Mouse (Mus musculus) frontal cortex, adult 2 months (tissue): ENCODE measurements around the gene Jmjd4. TPM values are rescaled to one million over a fixed set of nuclear protein-coding genes. Genes with fewer than 3 reads are reported as not detected.
A peak's percentile ranks its signal among the peaks of the same experiment; 100 is the strongest.

ENCODE experiments used
- DNase-seq, 2 experiments: peaks; one replicate each; pipeline ENCODE4 v3.0.0; 2022; ENCODE audit warnings: low spot score in 1 of 2; ENCODE audit errors: extremely low spot score in 1 of 2
- polyA plus RNA-seq: library from polyadenylated mRNA; depleted of rRNA; stranded (reverse); fragments of >200 nt; gene quantifications from 2 replicates; pipeline ENCODE4 v1.2.3, GENCODE M21; 2012; rRNA removed

Gene Jmjd4
- 14.7 and 15.6 TPM in 2 replicates for polyA plus RNA-seq

DNA sequence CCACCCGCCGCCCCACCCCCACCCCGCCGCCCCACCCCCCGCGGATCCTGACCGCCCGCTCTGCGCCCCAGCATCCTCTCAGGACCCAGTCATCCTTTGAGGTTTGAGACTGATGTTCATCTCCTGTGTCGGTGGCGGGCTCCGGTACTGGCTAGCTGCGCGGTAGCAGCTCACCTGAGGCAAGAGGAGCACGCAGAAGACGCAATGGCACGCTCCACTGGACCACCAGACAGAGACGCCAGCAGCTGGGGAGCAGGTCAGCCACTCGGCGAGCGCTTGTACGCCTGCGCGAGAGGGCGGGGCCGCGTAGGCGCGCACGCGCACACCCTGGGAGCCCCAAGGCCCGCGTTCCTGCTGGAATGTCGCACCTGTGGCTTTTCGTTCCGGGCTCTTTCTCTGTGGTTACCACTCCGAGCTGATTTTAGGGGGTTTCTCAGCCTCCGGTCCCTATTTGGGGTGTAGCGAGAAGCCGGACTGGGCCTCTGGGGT is at the start of gene Jmjd4:
TSS of gene Jmjd4 (plus strand) at position 305 of the 489 bp plus-strand sequence.
- peak; percentile 88 to 93 for DNase-seq

DNA sequence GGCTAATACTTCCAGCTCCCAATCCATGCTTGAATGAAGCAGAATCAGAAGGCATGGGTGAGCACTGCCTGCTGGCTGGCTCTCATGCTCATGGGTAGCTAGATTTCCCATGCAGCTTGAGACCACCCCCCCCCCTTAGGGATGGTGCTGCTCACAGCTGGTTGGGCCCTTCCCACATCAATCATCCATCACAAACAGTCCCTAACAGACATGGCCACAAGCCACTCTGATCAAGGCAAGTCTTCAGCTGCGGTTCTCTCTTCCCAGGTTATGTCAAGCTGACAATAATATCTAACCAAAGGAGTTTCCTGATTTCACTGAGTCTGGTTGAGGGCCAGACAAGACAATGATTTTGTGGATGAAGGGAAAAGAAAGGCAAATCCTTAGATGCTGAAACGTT is 49.0 kb upstream of the Jmjd4 start:
- no peak for DNase-seq

DNA sequence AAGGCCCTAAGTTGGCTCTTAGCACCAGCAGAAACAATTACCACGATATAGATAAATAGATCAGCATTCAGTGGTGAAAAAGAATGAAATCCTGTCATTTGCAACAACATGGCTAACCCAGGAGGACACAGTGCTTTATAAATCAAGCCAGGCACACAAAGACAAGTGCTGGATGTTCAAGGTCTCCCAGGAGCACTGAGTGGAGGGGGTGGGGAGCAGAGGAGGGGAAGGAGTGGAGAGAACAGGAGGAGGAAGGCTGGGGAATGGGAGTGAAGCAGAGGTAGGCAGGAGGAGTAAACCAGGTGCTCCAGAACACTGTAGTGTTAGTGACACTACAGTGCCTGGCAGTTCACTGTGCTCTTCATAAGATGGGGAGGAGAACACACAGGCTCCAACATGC is 44.1 kb upstream of the Jmjd4 start:
- no peak for DNase-seq

DNA sequence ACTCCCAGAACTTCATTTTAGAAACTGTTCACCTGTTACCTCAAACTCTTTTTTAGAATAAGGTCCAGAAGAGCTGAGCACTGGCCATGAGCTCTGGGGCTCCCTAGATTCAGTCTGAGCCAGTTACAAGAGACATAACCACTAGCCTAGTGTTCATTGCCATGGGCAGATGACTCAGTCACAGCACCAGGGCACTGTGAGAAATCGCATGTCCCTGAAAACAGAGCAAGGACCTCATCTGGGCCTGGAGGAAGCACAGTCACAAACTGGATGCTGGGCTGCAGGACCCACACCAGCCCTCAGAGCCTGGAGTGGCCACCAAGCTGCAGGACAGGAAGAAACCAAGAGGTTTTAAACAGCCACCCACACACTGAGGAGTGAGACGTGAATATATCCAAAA is 39.0 kb upstream of the Jmjd4 start:
- DNase-seq = no peak

DNA sequence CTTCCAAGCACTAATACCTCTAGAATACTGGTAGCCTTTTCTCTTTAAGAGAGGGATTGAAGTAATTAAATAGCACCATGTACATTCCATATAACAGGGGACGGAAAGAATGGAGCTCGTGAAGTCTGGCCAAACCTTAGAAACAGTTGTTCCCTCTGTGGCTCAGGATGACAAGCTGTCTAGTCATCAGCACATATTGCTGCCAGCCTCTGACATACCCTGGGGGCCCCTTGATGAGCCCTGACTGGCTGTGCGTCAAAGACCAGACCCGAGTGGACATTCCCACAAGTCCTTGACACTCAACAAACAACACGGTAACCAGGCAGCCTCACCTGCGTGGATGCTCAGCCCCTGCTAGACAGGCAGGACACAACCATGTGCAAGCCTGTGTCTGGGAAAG is 37.8 kb upstream of the Jmjd4 start:
- DNase-seq = no peak

DNA sequence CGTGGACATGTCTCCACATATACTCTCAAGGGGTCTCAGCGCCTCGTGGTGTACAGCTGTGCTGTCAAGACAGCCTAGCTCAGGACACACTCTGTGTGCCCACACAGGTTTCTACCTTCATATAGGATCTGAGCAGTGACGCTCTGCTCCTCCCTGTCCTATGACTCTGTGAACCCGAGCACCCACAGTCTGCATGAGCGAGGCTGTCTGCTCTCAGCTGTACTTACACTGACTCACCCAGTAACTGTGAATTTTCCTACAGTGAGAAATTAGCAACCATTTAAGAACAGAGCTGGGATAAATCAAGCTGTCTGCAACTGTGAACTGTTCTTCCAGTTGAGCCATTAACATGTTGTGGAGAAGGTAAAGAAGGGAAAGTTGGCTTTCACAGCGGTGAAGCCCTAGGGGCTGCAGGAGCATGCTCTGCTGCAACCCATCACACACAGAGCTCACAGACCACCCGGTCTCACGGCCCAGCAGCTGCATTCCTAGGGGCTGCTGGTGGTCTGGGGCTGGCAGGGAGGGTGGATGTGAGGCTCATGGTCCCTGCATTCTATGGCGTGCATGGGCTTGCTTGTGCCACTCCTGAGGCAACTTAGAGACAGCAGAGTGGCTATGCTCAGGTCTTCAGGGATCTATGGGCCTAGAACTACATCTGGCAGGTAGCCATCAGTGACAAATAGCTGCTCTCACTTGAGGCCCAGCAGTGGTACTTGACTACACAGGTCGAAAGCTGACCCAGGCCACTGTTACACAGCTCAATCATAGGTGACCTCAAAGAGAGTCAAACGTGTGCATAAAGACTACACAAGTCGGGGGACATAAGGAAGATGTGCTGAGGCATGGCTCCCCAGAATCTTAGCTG is 36.6 kb upstream of the Jmjd4 start:
- peak; percentile 29 to 60 for DNase-seq

DNA sequence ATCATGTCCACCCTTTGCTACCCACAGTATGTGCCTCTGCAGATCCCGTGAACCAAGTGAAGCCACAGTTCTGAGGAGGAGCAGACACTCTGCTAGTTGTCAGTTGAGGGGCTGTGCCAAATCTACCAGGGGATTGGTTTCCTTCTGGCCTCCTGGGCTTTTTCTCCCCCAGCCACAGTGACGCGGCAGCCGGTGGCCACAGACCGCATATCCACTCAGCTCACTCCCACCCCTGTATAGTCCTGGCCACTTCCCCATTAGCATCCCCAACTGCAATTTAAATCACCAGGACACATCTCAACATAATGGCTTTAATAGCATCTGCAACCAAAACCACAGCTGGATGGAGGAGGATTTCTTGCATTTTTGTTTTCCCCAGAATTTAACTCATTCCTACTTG is 31.1 kb upstream of the Jmjd4 start:
- DNase-seq = no peak

DNA sequence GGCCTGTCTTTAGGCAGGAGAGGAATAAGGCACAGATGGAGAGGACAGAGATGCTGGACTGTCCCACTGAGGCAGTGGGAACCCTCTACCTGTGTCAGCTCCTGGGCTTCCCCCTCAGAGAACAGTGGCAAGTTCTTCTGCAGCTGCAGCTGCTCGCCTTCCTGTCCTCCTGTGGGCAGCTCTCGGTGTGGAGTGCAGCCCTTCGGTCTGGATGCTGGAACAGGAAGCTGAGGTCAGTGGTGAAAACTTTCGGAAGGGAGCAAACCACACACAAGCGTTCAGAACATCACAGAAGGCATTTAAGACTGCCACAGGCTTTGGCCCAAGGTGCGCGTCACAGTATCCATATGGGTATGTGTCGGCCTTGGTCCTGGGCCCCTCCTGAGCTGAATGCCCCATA is 28.4 kb upstream of the Jmjd4 start:
- no peak for DNase-seq

DNA sequence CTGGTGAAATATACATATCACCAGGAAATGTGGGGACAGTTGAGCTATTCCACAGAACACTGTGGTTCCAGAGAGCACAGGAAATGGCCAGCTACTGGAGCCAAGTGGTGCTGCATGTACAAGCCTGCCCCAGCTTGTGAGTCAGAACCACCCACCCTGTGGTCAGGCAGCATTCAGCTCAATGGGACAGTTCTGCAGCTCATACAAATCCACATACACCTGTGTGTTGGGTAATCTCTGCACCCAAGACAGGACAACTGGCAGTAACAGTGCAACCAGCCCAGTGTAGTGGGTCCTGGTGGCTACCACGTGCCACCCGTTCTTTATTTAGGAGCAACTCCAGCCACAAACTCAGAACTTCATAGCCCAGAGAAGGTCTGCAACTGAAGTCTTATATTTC is 27.9 kb upstream of the Jmjd4 start:
- no peak for DNase-seq

DNA sequence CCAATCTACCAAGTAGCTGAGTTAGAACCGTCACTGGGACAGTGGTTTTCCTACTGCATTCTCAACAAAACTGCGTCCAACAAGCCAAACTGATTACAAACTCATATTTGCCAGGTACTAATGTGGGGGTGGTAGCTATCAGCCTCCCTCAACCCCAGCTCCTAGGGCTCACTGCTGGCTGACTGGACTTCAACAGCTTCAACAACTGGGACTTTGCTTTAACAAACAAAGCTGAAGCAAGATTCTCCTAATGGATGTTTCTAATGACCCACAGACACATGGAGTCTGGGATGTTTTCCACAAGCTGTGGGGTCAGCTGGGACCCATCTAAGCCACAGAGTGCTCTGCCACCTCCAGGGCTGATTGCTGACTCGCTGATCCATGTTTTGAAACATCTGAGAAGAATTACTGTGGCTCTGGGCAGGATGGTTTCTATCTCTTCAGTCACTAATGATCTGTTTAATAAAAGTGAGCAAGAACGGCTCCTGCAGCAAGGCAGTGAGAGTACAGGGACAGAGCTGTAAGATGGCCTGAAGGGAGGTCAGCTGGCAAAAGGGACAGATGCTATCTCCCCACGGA is 26.7 kb upstream of the Jmjd4 start:
- no peak for DNase-seq

DNA sequence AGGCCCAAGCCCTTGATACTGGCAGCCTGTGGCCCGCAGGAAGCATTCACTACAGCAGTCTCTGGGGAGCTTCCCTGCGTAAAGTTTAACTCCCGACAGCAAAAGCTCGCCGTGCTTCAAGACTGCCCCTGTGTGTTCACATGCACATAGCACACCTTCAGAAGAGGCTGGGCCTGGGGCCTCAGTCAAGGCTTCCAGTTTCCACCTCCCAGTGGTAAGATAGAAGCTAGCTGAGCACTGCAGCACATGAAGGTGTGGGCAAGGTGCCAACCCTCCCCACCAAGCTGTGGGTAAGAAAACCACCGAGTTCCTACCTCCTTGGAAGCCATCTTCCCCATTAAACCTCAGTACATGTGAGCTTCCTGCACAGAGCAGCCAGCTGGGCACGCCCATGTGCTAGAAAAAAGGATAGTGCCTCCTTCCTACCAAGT is 24.2 kb upstream of the Jmjd4 start:
- DNase-seq = peak; percentile 28 to 58

DNA sequence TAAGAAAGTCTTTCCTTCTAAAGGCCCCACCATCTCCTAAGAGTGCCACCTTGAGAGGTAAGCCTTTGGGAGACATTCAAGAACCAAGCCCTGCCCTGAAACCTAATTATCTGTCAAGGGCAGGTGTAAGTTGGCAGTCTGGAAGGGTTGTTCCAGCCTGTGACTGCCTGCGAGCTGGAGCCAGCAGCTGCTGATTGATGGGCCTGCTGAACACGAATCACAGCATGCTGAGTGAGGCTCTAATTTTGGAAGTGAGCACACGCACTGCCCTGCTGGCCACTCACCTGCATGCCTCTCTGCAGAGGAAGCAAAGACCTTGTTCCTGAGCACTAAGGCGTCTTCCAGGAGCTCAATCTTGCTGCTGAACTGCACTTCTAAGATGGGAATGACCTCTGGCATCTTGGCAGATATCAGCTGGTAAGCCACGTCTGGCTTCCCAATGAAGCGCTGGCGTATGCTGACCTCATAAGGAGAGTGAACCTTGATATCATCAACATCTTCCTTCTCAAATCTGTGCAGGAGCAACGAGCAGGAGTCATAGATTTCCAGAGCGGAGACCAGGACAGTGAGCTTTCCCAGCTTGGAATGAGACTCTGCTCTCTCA is 21.7 kb upstream of the Jmjd4 start:
- no peak for DNase-seq

DNA sequence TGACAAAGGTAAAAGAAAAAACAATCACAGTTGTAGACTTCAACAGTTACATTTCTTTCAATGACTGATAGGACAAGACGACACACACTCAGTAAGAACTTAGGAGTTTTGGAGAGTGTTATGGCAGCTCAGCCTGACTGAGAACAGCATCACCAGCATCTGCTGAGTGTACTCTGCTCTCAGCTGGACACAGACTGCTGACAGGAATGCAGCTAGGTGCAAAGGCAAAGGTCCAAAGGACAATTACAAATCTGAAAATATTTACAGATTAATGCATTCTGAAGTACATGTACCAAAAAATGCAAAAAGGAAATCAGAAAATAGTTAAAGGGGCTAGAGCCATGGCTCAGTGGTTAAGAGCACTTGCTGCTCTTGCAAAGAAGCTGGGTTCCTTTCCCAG is 19.9 kb upstream of the Jmjd4 start:
- no peak for DNase-seq

DNA sequence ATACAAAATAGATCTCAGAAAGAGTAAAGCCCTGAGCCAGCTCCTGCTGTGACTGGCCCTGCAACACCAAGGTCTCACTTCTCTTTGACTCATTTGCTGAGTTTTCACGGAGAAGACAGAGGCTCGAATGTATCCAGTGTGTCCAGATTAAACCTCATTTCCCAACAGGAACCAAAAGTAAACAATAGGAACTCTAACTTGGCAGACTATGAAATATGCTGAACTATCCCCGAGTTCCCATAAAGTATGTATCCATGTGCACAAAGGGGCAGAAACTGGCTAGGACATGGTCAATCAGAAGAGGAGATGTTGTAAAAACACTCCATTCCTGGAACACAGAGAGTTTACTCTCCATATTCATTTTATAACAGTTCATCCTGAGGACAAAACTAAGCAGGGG is 17.6 kb upstream of the Jmjd4 start:
- no peak for DNase-seq

DNA sequence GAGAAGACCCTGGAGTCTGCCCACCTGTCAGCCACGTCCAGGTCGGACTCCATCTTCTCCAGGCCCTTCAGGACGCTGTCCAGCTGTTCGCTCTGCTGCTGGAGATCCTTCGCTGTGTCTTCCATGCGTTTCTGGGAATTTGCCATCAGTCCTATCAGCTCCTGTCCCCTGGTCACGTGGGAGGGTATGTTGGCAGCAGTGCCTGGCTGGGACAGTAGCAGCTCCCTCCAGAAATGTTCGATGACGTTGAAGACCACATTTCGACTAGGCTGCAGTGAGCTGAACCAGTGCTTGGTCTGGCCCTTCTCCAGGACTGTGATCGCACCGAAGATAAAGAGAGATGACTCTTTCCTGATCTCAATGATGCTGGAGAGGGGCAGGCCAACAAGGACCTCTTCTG is 11.9 kb upstream of the Jmjd4 start:
- DNase-seq = no peak

DNA sequence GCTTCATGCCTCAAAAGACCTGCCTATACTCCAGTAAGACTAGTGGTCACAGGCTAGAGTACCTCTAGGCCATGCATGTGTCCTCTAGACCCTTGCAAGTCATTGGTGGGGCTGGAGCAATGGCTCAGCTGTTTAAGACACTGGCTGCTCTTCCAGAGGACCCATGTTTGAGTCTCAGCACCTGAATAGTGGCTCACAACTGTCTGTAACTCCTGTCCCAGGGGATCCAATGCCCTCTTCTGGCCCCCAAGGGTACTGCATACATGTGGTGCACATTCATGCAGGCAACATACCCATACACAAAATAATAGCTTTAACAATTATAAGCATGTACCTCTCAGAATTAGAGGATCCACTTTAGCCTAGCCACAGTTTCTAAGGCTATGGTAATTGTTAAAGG is 6.7 kb upstream of the Jmjd4 start:
- DNase-seq = no peak

DNA sequence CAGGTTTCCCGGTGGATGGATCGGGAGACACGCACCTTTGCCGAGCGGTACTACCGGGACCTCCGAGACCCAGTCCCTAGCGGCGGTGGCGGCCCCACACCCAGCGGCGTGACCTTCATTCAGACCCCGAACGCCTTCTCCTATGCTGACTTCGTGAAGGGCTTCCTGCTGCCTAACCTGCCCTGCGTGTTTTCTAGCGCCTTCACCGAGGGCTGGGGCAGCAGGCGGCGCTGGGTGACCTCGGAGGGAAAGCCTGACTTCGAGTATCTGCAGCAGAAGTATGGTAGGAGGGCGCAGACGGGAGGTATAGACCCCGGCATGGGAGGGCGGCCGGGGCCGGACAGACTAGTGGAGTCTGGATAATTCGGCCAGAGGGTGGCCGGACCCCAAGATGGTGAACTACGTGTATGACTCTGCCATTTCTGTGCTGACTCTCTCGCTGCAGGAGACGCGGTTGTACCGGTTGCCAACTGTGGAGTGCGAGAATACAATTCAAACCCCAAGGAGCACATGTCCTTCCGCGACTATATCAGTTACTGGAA is 456 bp downstream of the Jmjd4 start:
- peak; percentile 20 to 21 for DNase-seq

DNA sequence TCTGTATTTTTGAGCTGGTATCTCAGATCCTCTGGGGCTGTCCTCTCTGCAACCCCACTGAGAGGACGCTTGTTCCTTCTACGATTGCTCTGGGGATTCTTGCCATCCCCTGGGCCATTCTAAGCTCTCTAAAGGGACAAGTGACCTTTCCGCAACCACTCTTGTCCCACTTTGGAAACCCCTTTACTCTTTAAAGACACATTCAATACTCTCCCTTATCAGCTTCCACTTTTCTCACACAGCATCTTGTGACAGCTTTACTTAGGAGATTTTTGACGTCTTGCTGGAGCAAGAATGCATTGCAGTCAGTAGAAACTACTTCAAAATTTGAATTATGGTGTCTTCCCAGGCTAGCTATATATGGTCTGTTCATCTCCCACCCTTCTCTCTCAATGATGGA is 1.2 kb downstream of the Jmjd4 start, which contains the start of gene Snap47:
TSS of gene Snap47 (minus strand) at position 101 of the 400 bp plus-strand sequence.
- DNase-seq = no peak

DNA sequence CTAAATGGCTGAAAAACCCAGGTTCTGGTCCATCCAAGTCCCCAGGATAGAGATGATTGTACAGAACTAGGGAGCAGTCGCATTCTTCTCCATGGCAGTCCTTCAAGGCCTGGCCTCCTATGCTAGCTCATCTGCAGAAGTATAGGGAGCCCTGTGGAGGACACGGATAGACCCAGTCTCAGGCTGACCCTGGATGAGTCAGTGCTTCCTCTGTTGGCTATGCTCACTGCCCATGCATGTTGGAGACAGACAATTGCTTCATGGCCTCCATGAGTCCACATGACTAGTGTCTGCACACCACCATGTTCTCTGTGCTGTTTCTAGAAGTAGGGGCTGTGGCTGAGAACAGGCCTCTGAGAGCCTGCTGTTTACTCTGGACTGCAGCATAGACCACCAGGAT is 6.5 kb downstream of the Jmjd4 start:
- DNase-seq = no peak

DNA sequence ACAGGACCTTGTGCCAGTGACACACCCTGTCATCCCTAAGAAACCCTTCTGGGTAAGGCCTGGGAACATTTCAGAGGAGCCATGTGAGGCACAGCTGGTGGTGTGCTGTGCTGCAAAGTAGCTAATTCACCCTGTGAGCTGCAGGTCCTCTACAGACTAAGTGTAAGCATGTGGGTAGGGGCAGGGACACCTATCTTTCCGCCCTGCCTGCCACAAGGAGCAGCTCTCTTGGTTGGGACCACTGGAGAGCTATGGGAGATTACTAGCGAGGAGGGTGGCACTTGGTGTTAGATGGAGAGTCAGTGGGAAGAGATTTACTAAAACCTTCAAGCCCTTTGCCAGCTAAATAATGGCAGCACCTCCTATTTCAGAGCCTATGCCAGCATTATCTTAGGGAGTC is 7.0 kb downstream of the Jmjd4 start:
- no peak for DNase-seq

DNA sequence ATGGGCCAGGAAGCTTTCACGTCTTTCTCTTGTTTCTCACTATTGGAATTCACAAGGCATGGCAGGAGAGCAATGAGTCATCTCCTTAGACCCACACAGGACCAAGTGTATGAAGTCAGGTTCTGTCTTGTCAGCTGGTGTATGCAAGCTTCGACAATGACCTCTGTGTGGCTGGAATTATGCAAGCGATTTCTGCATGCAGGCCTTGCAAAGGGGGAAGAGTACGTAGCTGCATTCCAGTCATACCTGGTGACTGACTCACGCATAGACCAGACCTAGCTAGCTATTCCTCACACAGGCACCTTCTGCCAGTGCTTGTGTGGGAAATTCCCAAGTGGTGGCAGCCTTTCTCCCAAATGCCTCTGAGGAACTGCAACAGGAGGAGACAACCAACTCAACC is 9.1 kb downstream of the Jmjd4 start:
- DNase-seq = peak in 1 of 2 experiments; percentile 39
